Mouse (Mus musculus) MEL (cell line): Measurements from ENCODE around the gene Ggta1. TPM values are rescaled to one million over a fixed set of nuclear protein-coding genes. Genes with fewer than 3 reads are reported as not detected.

Source experiments
- DNase-seq: peaks from one replicate; pipeline ENCODE4 v3.0.0; 2011; ENCODE audit warnings: low read depth, low spot score
- H3K27ac ChIP-seq: 2 replicates; pipeline ENCODE4 v1.5.1; 2012; ENCODE audit warnings: low read depth, mild to moderate bottlenecking, control low read depth, low read length, moderate library complexity; ENCODE audit not compliant: control insufficient read depth
- H3K27me3 ChIP-seq, 2 experiments: fragments of 150-350 bp in 1 of 2; sonication (generic) in 1 of 2; 2 replicates each; pipeline ENCODE4 v1.6.1; 2012; ENCODE audit warnings: low read length in 2 of 2, mild to moderate bottlenecking in 2 of 2, improper control_type of control experiment in 1 of 2, moderate library complexity in 1 of 2; ENCODE audit not compliant: insufficient read depth in 2 of 2, control insufficient read depth in 1 of 2
- H3K36me3 ChIP-seq, 2 experiments: 2 replicates each; pipeline ENCODE4 v1.6.1; 2012 to 2014; ENCODE audit warnings: low read length in 2 of 2, improper control_type of control experiment in 1 of 2, inconsistent platforms in 1 of 2, mild to moderate bottlenecking in 1 of 2; ENCODE audit not compliant: insufficient read depth in 2 of 2, control insufficient read depth in 1 of 2
- H3K4me1 ChIP-seq, 2 experiments: fragments of 150-350 bp in 1 of 2; sonication (generic) in 1 of 2; 2 replicates each; pipeline ENCODE4 v1.6.1; 2012; ENCODE audit warnings: low read length in 2 of 2, improper control_type of control experiment in 1 of 2, mild to moderate bottlenecking in 1 of 2; ENCODE audit not compliant: insufficient read depth in 2 of 2, control insufficient read depth in 1 of 2
- H3K4me3 ChIP-seq, 2 experiments: fragments of 150-350 bp in 1 of 2; sonication (generic) in 1 of 2; 2 replicates each; pipeline ENCODE4 v1.5.1; 2012; ENCODE audit warnings: low read depth in 2 of 2, low read length in 2 of 2, mild to moderate bottlenecking in 2 of 2, moderate library complexity in 2 of 2, control low read depth in 1 of 2, improper control_type of control experiment in 1 of 2; ENCODE audit not compliant: control insufficient read depth in 1 of 2, insufficient read depth in 1 of 2
- H3K79me2 ChIP-seq: 2 replicates; pipeline ENCODE4 v1.6.1; 2012; ENCODE audit warnings: mild to moderate bottlenecking, low read length, moderate library complexity; ENCODE audit not compliant: control insufficient read depth, poor library complexity, insufficient read depth
- H3K9ac ChIP-seq: 2 replicates; pipeline ENCODE4 v1.6.1; 2012; ENCODE audit warnings: low read depth, mild to moderate bottlenecking, control low read depth, low read length, moderate library complexity; ENCODE audit not compliant: control insufficient read depth, poor library complexity, severe bottlenecking
- H3K9me3 ChIP-seq: fragments of 150-350 bp; sonication (generic); replicated peaks from 2 replicates; pipeline ENCODE4 v1.6.1; 2012; ENCODE audit warnings: mild to moderate bottlenecking, low read length, improper control_type of control experiment, moderate library complexity; ENCODE audit not compliant: insufficient read depth
- CHD1 ChIP-seq: IDR thresholded peaks from 2 replicates; pipeline ENCODE4 v1.6.1; 2012; ENCODE audit warnings: low read depth, mild to moderate bottlenecking, inconsistent platforms, low read length, improper control_type of control experiment
- ELF1 ChIP-seq: IDR thresholded peaks from 2 replicates; pipeline ENCODE4 v1.6.1; 2014; ENCODE audit warnings: low read depth, mild to moderate bottlenecking, inconsistent platforms, low read length, improper control_type of control experiment, moderate library complexity
- EP300 ChIP-seq, 2 experiments: IDR thresholded peaks; 2 replicates each; pipeline ENCODE4 v1.6.1; 2011; ENCODE audit warnings: improper control_type of control experiment in 2 of 2, low read length in 2 of 2, low read depth in 1 of 2, mild to moderate bottlenecking in 1 of 2
- GATA1 ChIP-seq: IDR thresholded peaks from 2 replicates; pipeline ENCODE4 v1.6.1; 2011; ENCODE audit warnings: low read depth, low read length, improper control_type of control experiment
- HCFC1 ChIP-seq: IDR thresholded peaks from 2 replicates; pipeline ENCODE4 v1.6.1; 2012; ENCODE audit warnings: low read depth, mild to moderate bottlenecking, inconsistent platforms, low read length, improper control_type of control experiment, moderate library complexity
- JUND ChIP-seq: IDR thresholded peaks from 2 replicates; pipeline ENCODE4 v1.6.1; 2011; ENCODE audit warnings: low read depth, mild to moderate bottlenecking, improper control_type of control experiment, low read length
- KAT2A ChIP-seq: conservative IDR thresholded peaks from 2 replicates; pipeline ENCODE4 v1.6.1; 2012; ENCODE audit warnings: low read depth, low read length, improper control_type of control experiment, inconsistent platforms
- MAFK ChIP-seq: IDR thresholded peaks from 2 replicates; pipeline ENCODE4 v1.6.1; 2011; ENCODE audit warnings: low read depth, mild to moderate bottlenecking, low read length, improper control_type of control experiment, borderline replicate concordance
- MYC ChIP-seq: IDR thresholded peaks from 2 replicates; pipeline ENCODE4 v1.6.1; 2011; ENCODE audit warnings: low read depth, mild to moderate bottlenecking, low read length, improper control_type of control experiment, moderate library complexity
- NELFE ChIP-seq: IDR thresholded peaks from 2 replicates; pipeline ENCODE4 v1.6.1; 2011; ENCODE audit warnings: low read depth, low read length, improper control_type of control experiment
- NRF1 ChIP-seq: IDR thresholded peaks from 2 replicates; pipeline ENCODE4 v1.6.1; 2014; ENCODE audit warnings: low read depth, mild to moderate bottlenecking, inconsistent platforms, low read length, improper control_type of control experiment, moderate library complexity; ENCODE audit not compliant: poor library complexity, insufficient read depth, severe bottlenecking
- RCOR1 ChIP-seq: IDR thresholded peaks from 2 replicates; pipeline ENCODE4 v1.6.1; 2012; ENCODE audit warnings: low read depth, mild to moderate bottlenecking, inconsistent platforms, low read length, improper control_type of control experiment
- SMC3 ChIP-seq: IDR thresholded peaks from 2 replicates; pipeline ENCODE4 v1.6.1; 2011; ENCODE audit warnings: low read depth, low read length, improper control_type of control experiment
- TCF12 ChIP-seq: IDR thresholded peaks from 2 replicates; pipeline ENCODE4 v1.6.1; 2014; ENCODE audit warnings: low read depth, mild to moderate bottlenecking, inconsistent platforms, low read length, improper control_type of control experiment, moderate library complexity
- UBTF ChIP-seq: IDR thresholded peaks from 2 replicates; pipeline ENCODE4 v1.6.1; 2012; ENCODE audit warnings: low read depth, mild to moderate bottlenecking, inconsistent platforms, low read length, improper control_type of control experiment, moderate library complexity, borderline replicate concordance; ENCODE audit not compliant: insufficient read depth
- USF1 ChIP-seq: IDR thresholded peaks from 2 replicates; pipeline ENCODE4 v1.6.1; 2014; ENCODE audit warnings: low read depth, mild to moderate bottlenecking, inconsistent platforms, low read length, improper control_type of control experiment, moderate library complexity
- ZMIZ1 ChIP-seq: IDR thresholded peaks from 2 replicates; pipeline ENCODE4 v1.6.1; 2012; ENCODE audit warnings: low read depth, mild to moderate bottlenecking, inconsistent platforms, low read length, improper control_type of control experiment, moderate library complexity
- ZNF384 ChIP-seq: IDR thresholded peaks from 2 replicates; pipeline ENCODE4 v1.6.1; 2012; ENCODE audit warnings: low read depth, mild to moderate bottlenecking, inconsistent platforms, low read length, improper control_type of control experiment
- polyA plus RNA-seq, 2 experiments: library from polyadenylated mRNA; stranded (reverse) in 1 of 2; unstranded in 1 of 2; fragments of >175 nt in 1 of 2; fragments of >200 nt in 1 of 2; gene quantifications; 2 replicates each; pipeline versions ENCODE4 v1.2.1 to v1.2.4; 2012; ENCODE audit warnings: low replicate concordance in 2 of 2, low read depth in 1 of 2; ENCODE audit not compliant: insufficient read length in 2 of 2, insufficient read depth in 1 of 2, missing spikeins in 1 of 2
- total RNA-seq: library from RNA; depleted of rRNA; stranded (reverse); fragments of 300-350 nt; gene quantifications from 2 replicates; pipeline ENCODE4 v1.2.3, GENCODE M21; 2012

Ggta1 gene
- total and polyA plus RNA-seq, 3 experiments = 29.2 to 30.7 TPM; not detected in 1

DNA sequence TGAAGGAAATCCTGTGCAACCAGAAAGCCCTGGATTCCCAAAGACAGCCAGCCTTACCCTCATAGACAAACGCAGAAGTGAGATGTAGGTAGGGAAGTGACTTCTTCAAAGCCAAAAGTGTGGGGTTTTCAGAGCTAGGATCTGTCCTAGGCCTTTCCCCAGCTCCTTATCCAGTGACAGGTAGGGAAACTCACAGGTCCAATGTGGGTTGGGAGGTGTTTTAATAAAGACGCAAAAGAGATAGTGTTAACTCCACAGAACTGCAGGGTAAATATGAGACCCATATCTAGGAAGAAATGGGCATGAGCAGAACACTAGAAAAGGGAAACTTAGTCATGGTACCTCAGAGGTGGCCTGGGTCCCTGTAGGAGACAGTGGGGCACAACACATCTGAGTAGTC lies 5.2 kb upstream of the Ggta1 start:
- Histone ChIP-seq H3K27ac (no peak overlapping the region), H3K27me3 (no peaks in the 10 kb centered on the region), H3K4me1 (peaks cover 0 to 7% of the 10 kb centered on the region in 2 experiments; a peak in 2 of 4 replicates), H3K79me2 (no peaks in the 10 kb centered on the region), H3K36me3 (no peaks in the 10 kb centered on the region; a peak in 2 of 4 replicates), H3K4me3 (no peak overlapping the region), H3K9ac (no peak overlapping the region), H3K9me3 (no peaks in the 10 kb centered on the region)
- TF ChIP-seq RCOR1 = no peak
- no peak for TF ChIP-seq MAFK
- TF ChIP-seq ZMIZ1 = no peak
- TF ChIP-seq UBTF = no peak
- TF ChIP-seq KAT2A = no peak
- TF ChIP-seq TCF12 = no peak
- no peak for TF ChIP-seq JUND
- no peak for TF ChIP-seq CHD1
- no peak for TF ChIP-seq NELFE
- TF ChIP-seq ELF1 = no peak
- TF ChIP-seq EP300 (IDR thresholded peaks at IDR 0.05; ENCODE audit: low read depth in 1 of 2, low read length in 2 of 2) = no peak
- no peak for TF ChIP-seq HCFC1
- no peak for TF ChIP-seq NRF1
- TF ChIP-seq SMC3 = no peak
- no peak for TF ChIP-seq ZNF384
- no peak for DNase-seq

- TF ChIP-seq MYC = no peak
- TF ChIP-seq NRF1 = no peak
- no peak for TF ChIP-seq SMC3
- TF ChIP-seq GATA1 = no peak
- no peak for TF ChIP-seq USF1
- TF ChIP-seq, all 39 proteins: peak for 0
- Histone ChIP-seq H3K9ac (no peak overlapping the region), H3K4me3 (no peak overlapping the region), H3K9me3 (no peaks in the 10 kb centered on the region), H3K27ac (no peak overlapping the region), H3K36me3 (no peaks in the 10 kb centered on the region; a peak in 2 of 4 replicates), H3K79me2 (no peaks in the 10 kb centered on the region), H3K4me1 (peaks cover 0 to 11% of the 10 kb centered on the region in 2 experiments; a peak in 2 of 4 replicates), H3K27me3 (no peaks in the 10 kb centered on the region)
- no peak for DNase-seq
Observed at GRCm38 (mm10) chr2:35467855-35468254, 4.8 kb upstream of the Ggta1 start.
